Mouse (Mus musculus): ENCODE data around the gene Tcaf2.
A peak's percentile ranks its signal among the peaks of the same experiment; 100 is the strongest.

GRCm38 (mm10) chr6:42692154-42692516, 47.1 kb upstream of the Tcaf2 start:
- TF ChIP-seq CTCF (IDR thresholded peaks at IDR 0.05) (0 out of 2 replicates have a peak, but pooled peaks have one; percentile 1), EP300 (IDR thresholded peaks at IDR 0.05) (no peak)
